Mouse (Mus musculus) embryonic facial prominence, embryonic 14.5 days (tissue): ENCODE data around the gene Crybg1. TPM values are rescaled to one million over a fixed set of nuclear protein-coding genes. Genes with fewer than 3 reads are reported as not detected.
"Not testable (repeated sequence)": the region's sequence is repeated elsewhere in the genome, so short reads cannot be mapped to it uniquely, and the experiment has no call there.

Experiments
- ATAC-seq: fragments of 200-750 bp; cut with Nextera tagmentation; 2 replicates; pipeline ENCODE4 v1.8.0; 2017; ENCODE audit warnings: low read depth, moderate number of reproducible peaks, moderate TSS enrichment
- DNase-seq: peaks from one replicate; pipeline ENCODE4 v3.0.0-alpha.2; 2015; ENCODE audit warnings: low spot score
- H3K27ac ChIP-seq: fragments of 300-500 bp; sonication (generic); replicated peaks from 2 replicates; pipeline ENCODE4 v1.5.1; 2014; ENCODE audit warnings: low read depth, mild to moderate bottlenecking, low read length, moderate library complexity
- H3K27me3 ChIP-seq: fragments of 300-500 bp; sonication (generic); replicated peaks from 2 replicates; pipeline ENCODE4 v1.6.1; 2014; ENCODE audit warnings: low read length; ENCODE audit not compliant: control insufficient read depth, insufficient read depth
- H3K36me3 ChIP-seq: fragments of 300-500 bp; sonication (generic); 2 replicates; pipeline ENCODE4 v1.6.1; 2014; ENCODE audit warnings: low read length, mixed read lengths; ENCODE audit not compliant: control insufficient read depth, insufficient read depth
- H3K4me1 ChIP-seq: fragments of 300-500 bp; sonication (generic); 2 replicates; pipeline ENCODE4 v1.6.1; 2014; ENCODE audit warnings: antibody characterized with exemption, low read length; ENCODE audit not compliant: control insufficient read depth, insufficient read depth
- H3K4me2 ChIP-seq: fragments of 300-500 bp; sonication (generic); 2 replicates; pipeline ENCODE4 v1.6.1; 2014; ENCODE audit warnings: low read depth, mild to moderate bottlenecking, low read length, moderate library complexity, mixed read lengths
- H3K4me3 ChIP-seq: fragments of 300-500 bp; sonication (generic); 2 replicates; pipeline ENCODE4 v1.5.1; 2014; ENCODE audit warnings: low read depth, mild to moderate bottlenecking, low read length
- H3K9ac ChIP-seq: fragments of 300-500 bp; sonication (generic); 2 replicates; pipeline ENCODE4 v1.6.1; 2014; ENCODE audit warnings: low read depth, mild to moderate bottlenecking, low read length, moderate library complexity, mixed read lengths
- H3K9me3 ChIP-seq: fragments of 300-500 bp; sonication (generic); 2 replicates; pipeline ENCODE4 v1.6.1; 2016; ENCODE audit warnings: low read length; ENCODE audit not compliant: control insufficient read depth
- WGBS: fragments of 180-500 bp; shearing (Covaris S2); extraction: QIAGEN DNeasy Blood & Tissue Kit; methylation state at CpG from one replicate; pipeline ENCODE4 v1.1.7; 2014; 5-methylcytosine and 5-hydroxymethylcytosine counted together
- polyA plus RNA-seq: library from polyadenylated mRNA; unstranded; fragments of >200 nt; fragmentation: Nextera tagmentation; extraction: Ambion mirVana; gene quantifications from 2 replicates; pipeline ENCODE4 v1.2.1, GENCODE M21; 2014

Gene Crybg1
- polyA plus RNA-seq, 1 experiment from 2014 or later, result 3.6 TPM

- no peak overlapping the region for H3K9ac ChIP-seq
- H3K27ac ChIP-seq, result no peak overlapping the region
- DNase-seq, result no peak
- 71% methylated on average over 6 of the region's 6 CpGs for WGBS
- no peak overlapping the region for H3K4me3 ChIP-seq
- ATAC-seq, result no peak
- H3K27me3 ChIP-seq, result no peaks in the 10 kb centered on the region
- no peaks in the 10 kb centered on the region for H3K36me3 ChIP-seq
- no peaks in the 10 kb centered on the region for H3K4me1 ChIP-seq
- H3K9me3 ChIP-seq, result no peaks in the 10 kb centered on the region
- H3K4me2 ChIP-seq, result no peak overlapping the region
Observed at GRCm38 (mm10) chr10:43939136-43939662, 209.5 kb downstream of the Crybg1 start.

DNA sequence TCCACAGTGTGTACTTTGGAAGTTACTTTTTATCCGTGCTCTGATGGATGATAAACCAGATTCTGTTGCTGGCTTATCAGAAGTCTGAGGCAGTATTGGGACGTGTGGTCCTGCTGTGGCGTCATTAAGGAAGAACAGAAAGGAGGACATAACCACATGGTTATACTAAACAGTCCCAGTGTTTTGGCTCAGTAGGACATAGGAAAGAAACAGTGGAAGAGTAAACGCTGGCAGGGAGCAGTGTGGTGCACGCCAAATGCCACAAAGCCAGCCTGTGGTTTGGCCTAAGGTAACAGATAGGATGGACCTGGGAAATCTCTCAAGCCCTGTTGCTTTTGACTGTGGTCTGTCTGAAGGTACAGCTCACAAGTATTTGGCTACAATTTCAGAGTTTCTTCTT is 220.1 kb downstream of the Crybg1 start:
- Histone ChIP-seq H3K9ac (no peak overlapping the region), H3K9me3 (no peaks in the 10 kb centered on the region), H3K4me2 (no peak overlapping the region), H3K27ac (no peak overlapping the region), H3K4me3 (no peak overlapping the region), H3K27me3 (no peaks in the 10 kb centered on the region), H3K36me3 (0 out of 2 replicates have a peak, but pooled peaks cover 6% of the 10 kb centered on the region), H3K4me1 (no peaks in the 10 kb centered on the region)
- ATAC-seq (no peak), DNase-seq (no peak)
- 69% methylated on average over 5 of the region's 5 CpGs for WGBS

GRCm38 (mm10) chr10:43927736-43928135 is 220.9 kb downstream of the Crybg1 start:
- H3K27ac ChIP-seq, result no peak overlapping the region
- H3K4me3 ChIP-seq, result no peak overlapping the region
- H3K27me3 ChIP-seq, result no peaks in the 10 kb centered on the region
- no peak overlapping the region for H3K9ac ChIP-seq
- no peak overlapping the region for H3K4me2 ChIP-seq
- DNase-seq (no peak), ATAC-seq (no peak)
- peaks cover 9% of the 10 kb centered on the region; the same call in 1 of the 2 replicates for H3K36me3 ChIP-seq
- H3K9me3 ChIP-seq, result no peaks in the 10 kb centered on the region
- H3K4me1 ChIP-seq, result no peaks in the 10 kb centered on the region
- WGBS, result 81% methylated on average over 8 of the region's 8 CpGs

GRCm38 (mm10) chr10:43925776-43926175 is 222.9 kb downstream of the Crybg1 start:
- not testable (repeated sequence) for DNase-seq

GRCm38 (mm10) chr10:43923096-43923495 is 225.6 kb downstream of the Crybg1 start:
- Histone ChIP-seq H3K4me3 (no peak overlapping the region), H3K36me3 (peaks cover 6% of the 10 kb centered on the region; the same call in 1 of the 2 replicates), H3K27ac (no peak overlapping the region), H3K9ac (no peak overlapping the region), H3K9me3 (no peaks in the 10 kb centered on the region), H3K4me2 (no peak overlapping the region), H3K27me3 (no peaks in the 10 kb centered on the region), H3K4me1 (no peaks in the 10 kb centered on the region)
- 92% methylated on average over 3 of the region's 3 CpGs for WGBS
- ATAC-seq (no peak), DNase-seq (no peak)

More at GRCm38 (mm10) chr10:43925776-43926175, 222.9 kb downstream of the Crybg1 start:
- not testable (repeated sequence) for H3K9me3 ChIP-seq, H3K4me3 ChIP-seq, H3K27me3 ChIP-seq, H3K36me3 ChIP-seq, H3K27ac ChIP-seq, H3K9ac ChIP-seq, ATAC-seq, H3K4me2 ChIP-seq, H3K4me1 ChIP-seq
- WGBS, result 91% methylated on average over 8 of the region's 9 CpGs

GRCm38 (mm10) chr10:43918696-43919608 is 229.7 kb downstream of the Crybg1 start:
- H3K36me3 ChIP-seq, result peaks cover 6% of the 10 kb centered on the region; the same call in 1 of the 2 replicates
- H3K4me1 ChIP-seq, result no peaks in the 10 kb centered on the region
- ATAC-seq, result 0 out of 2 replicates have a peak, but pooled peaks have one; percentile 39
- H3K27ac ChIP-seq, result no peak overlapping the region
- WGBS, result 38% methylated on average over 17 of the region's 17 CpGs
- H3K9me3 ChIP-seq, result no peaks in the 10 kb centered on the region
- no peaks in the 10 kb centered on the region for H3K27me3 ChIP-seq
- DNase-seq, result peak; percentile 79
- H3K4me3 ChIP-seq, result no peak overlapping the region
- no peak overlapping the region for H3K9ac ChIP-seq
- no peak overlapping the region for H3K4me2 ChIP-seq

DNA sequence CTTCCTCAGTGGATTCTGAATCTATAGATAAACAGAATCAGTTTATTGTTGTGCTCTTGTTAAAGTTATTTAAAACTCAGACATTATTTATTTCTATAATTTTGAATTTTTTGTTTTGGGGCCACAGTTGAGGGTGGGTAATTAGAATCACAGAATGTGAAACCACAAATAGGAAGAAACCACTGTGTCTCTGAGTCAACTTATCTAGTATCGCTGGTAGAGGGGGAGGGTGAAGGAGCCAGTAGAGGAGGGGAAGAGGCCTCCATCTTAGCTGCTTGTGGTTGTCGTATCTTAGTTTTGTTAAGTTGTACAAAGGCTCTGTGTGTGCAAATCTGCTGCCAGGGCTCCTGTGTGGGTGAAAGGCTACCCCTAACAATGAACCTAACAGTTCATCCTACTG is 231.9 kb downstream of the Crybg1 start:
- Histone ChIP-seq H3K27ac (no peak overlapping the region), H3K4me1 (no peaks in the 10 kb centered on the region), H3K4me3 (no peak overlapping the region), H3K9me3 (no peaks in the 10 kb centered on the region), H3K36me3 (no peaks in the 10 kb centered on the region), H3K27me3 (no peaks in the 10 kb centered on the region), H3K9ac (no peak overlapping the region), H3K4me2 (no peak overlapping the region)
- WGBS, result 81% methylated on average over 2 of the region's 2 CpGs
- DNase-seq (no peak), ATAC-seq (no peak)

GRCm38 (mm10) chr10:43916181-43916580 is 232.5 kb downstream of the Crybg1 start:
- Histone ChIP-seq H3K36me3 (no peaks in the 10 kb centered on the region), H3K9me3 (no peaks in the 10 kb centered on the region), H3K27ac (no peak overlapping the region), H3K9ac (no peak overlapping the region), H3K27me3 (no peaks in the 10 kb centered on the region), H3K4me3 (no peak overlapping the region), H3K4me2 (no peak overlapping the region), H3K4me1 (no peaks in the 10 kb centered on the region)
- no peak for DNase-seq
- ATAC-seq, result no peak
- WGBS, result 84% methylated on average over 12 of the region's 12 CpGs
